Comparison of ENCODE assay signal across 17 mouse cellular contexts in genomic region chr13:72448458-72449058, GRCm38 (mm10).
"Had no signal": no experiment of that assay in that cellular context is flagged by ENCODE, and none has a peak within 500 bp of the region (broad histone marks: within the 10 kb centered on the region; RNA-seq: fewer than 3 reads in every experiment).

No protein-coding gene starts in this region.

- ATAC-seq: intestine, postnatal 0 days; lung, postnatal 0 days; midbrain, embryonic 15.5 days had no signal

- H3K4me3 ChIP-seq: left cerebral cortex, adult 2 months; liver, embryonic 13.5 days; midbrain, embryonic 12.5 days; midbrain, embryonic 15.5 days; neural tube, embryonic 12.5 days; neural tube, embryonic 15.5 days had no signal

- H3K9me3 ChIP-seq: midbrain, embryonic 12.5 days; midbrain, embryonic 15.5 days; neural tube, embryonic 12.5 days; neural tube, embryonic 15.5 days had no signal

- H3K4me2 ChIP-seq: liver, embryonic 13.5 days; midbrain, embryonic 12.5 days; midbrain, embryonic 15.5 days; neural tube, embryonic 12.5 days; neural tube, embryonic 15.5 days had no signal

- H3K9ac ChIP-seq: liver, embryonic 13.5 days; midbrain, embryonic 12.5 days; midbrain, embryonic 15.5 days; neural tube, embryonic 12.5 days; neural tube, embryonic 15.5 days had no signal

- H3K27ac ChIP-seq: left cerebral cortex, adult 2 months; liver, embryonic 13.5 days; midbrain, embryonic 12.5 days; midbrain, embryonic 15.5 days; neural tube, embryonic 12.5 days; neural tube, embryonic 15.5 days had no signal

- H3K27me3 ChIP-seq: liver, embryonic 13.5 days; midbrain, embryonic 15.5 days; neural tube, embryonic 12.5 days; neural tube, embryonic 15.5 days had no signal

- H3K4me1 ChIP-seq: liver, embryonic 13.5 days; midbrain, embryonic 12.5 days; midbrain, embryonic 15.5 days; neural tube, embryonic 12.5 days; neural tube, embryonic 15.5 days had no signal

- H3K36me3 ChIP-seq: liver, embryonic 13.5 days; midbrain, embryonic 12.5 days; midbrain, embryonic 15.5 days; neural tube, embryonic 12.5 days; neural tube, embryonic 15.5 days had no signal

- DNase-seq: kidney, adult 2 months; kidney, postnatal 10 days; kidney, postnatal 36 days; layer of hippocampus, postnatal 36 days; liver, embryonic 13.5 days; lung, adult 2 months; right cerebral cortex, adult 18-20 months; right cerebral cortex, postnatal 14 days; right cerebral cortex, postnatal 4 days; thymus, postnatal 25 days had no signal
